Mouse (Mus musculus) heart, postnatal 0 days (tissue): Measurements from ENCODE around the gene Aurkb. TPM values are rescaled to one million over a fixed set of nuclear protein-coding genes. Genes with fewer than 3 reads are reported as not detected.

Experiments used
- ATAC-seq: fragments of 200-750 bp; cut with Nextera tagmentation; 2 replicates; pipeline ENCODE4 v1.8.0; 2017; ENCODE audit warnings: low read depth, moderate number of reproducible peaks, moderate library complexity; ENCODE audit not compliant: insufficient read depth
- DNase-seq: peaks from one replicate; pipeline ENCODE4 v3.0.0-alpha.2; 2016; ENCODE audit warnings: low spot score
- H3K27ac ChIP-seq: fragments of 300-500 bp; sonication (generic); 2 replicates; pipeline ENCODE4 v1.5.1; 2014; ENCODE audit warnings: low read depth, mild to moderate bottlenecking
- H3K27me3 ChIP-seq: fragments of 300-500 bp; sonication (generic); 2 replicates; pipeline ENCODE4 v1.6.1; 2014; ENCODE audit warnings: low read length, mixed read lengths; ENCODE audit not compliant: control insufficient read depth, insufficient read depth
- H3K36me3 ChIP-seq: fragments of 300-500 bp; sonication (generic); replicated peaks from 2 replicates; pipeline ENCODE4 v1.6.1; 2014; ENCODE audit warnings: low read length, mixed read lengths; ENCODE audit not compliant: control insufficient read depth, insufficient read depth
- H3K4me1 ChIP-seq: fragments of 300-500 bp; sonication (generic); 2 replicates; pipeline ENCODE4 v1.6.1; 2014; ENCODE audit warnings: antibody characterized with exemption; ENCODE audit not compliant: control insufficient read depth, insufficient read depth
- H3K4me2 ChIP-seq: fragments of 300-500 bp; sonication (generic); 2 replicates; pipeline ENCODE4 v1.6.1; 2014; ENCODE audit warnings: low read depth, mild to moderate bottlenecking, low read length, moderate library complexity
- H3K4me3 ChIP-seq: fragments of 300-500 bp; sonication (generic); 2 replicates; pipeline ENCODE4 v1.5.1; 2014; ENCODE audit warnings: low read depth, low read length
- H3K9ac ChIP-seq: fragments of 300-500 bp; sonication (generic); replicated peaks from 2 replicates; pipeline ENCODE4 v1.6.1; 2014; ENCODE audit warnings: low read depth, low read length, mixed read lengths
- H3K9me3 ChIP-seq: fragments of 300-500 bp; sonication (generic); replicated peaks from 2 replicates; pipeline ENCODE4 v1.6.1; 2016; ENCODE audit warnings: low read length; ENCODE audit not compliant: control insufficient read depth
- CTCF ChIP-seq: IDR thresholded peaks from 2 replicates; pipeline ENCODE4 v1.5.1; 2016; ENCODE audit warnings: antibody characterized with exemption, control low read depth, low read depth
- EP300 ChIP-seq: IDR thresholded peaks from 2 replicates; pipeline ENCODE4 v1.6.1; 2016; ENCODE audit warnings: antibody characterized with exemption, low read depth
- WGBS: fragments of 180-500 bp; shearing (Covaris S2); extraction: QIAGEN DNeasy Blood & Tissue Kit; methylation state at CpG from one replicate; pipeline ENCODE4 v1.1.7; 2014; 5-methylcytosine and 5-hydroxymethylcytosine counted together
- polyA plus RNA-seq: library from polyadenylated mRNA; unstranded; fragments of >200 nt; fragmentation: Nextera tagmentation; extraction: Ambion mirVana; gene quantifications from 2 replicates; pipeline ENCODE4 v1.2.1, GENCODE M21; 2015
- total RNA-seq: library from RNA; depleted of rRNA; stranded (reverse); fragments of >200 nt; gene quantifications from 2 replicates; pipeline ENCODE4 v1.2.3, GENCODE M21; 2014; ENCODE audit warnings: low replicate concordance

Gene Aurkb
- total and polyA plus RNA-seq, 2 experiments from 2014 or later: 19.5 to 21.4 TPM

GRCm38 (mm10) chr11:69033552-69033951, 11.9 kb upstream of the Aurkb start:
- Histone ChIP-seq H3K27ac (no peak overlapping the region), H3K36me3 (peaks cover 61% of the 10 kb centered on the region), H3K4me3 (no peak overlapping the region), H3K9me3 (no peaks in the 10 kb centered on the region), H3K4me2 (no peak overlapping the region), H3K4me1 (no peaks in the 10 kb centered on the region), H3K27me3 (no peaks in the 10 kb centered on the region), H3K9ac (no peak overlapping the region)
- WGBS: 72% methylated on average over 9 of the region's 9 CpGs
- TF ChIP-seq EP300: no peak
- TF ChIP-seq CTCF: no peak
- ATAC-seq (no peak), DNase-seq (no peak)

GRCm38 (mm10) chr11:69034585-69034984, 10.9 kb upstream of the Aurkb start:
- peaks cover 52% of the 10 kb centered on the region for H3K36me3 ChIP-seq
- no peak overlapping the region for H3K4me3 ChIP-seq
- 91% methylated on average over 3 of the region's 3 CpGs for WGBS
- H3K4me1 ChIP-seq: 0 out of 2 replicates have a peak, but pooled peaks cover 4% of the 10 kb centered on the region
- no peak overlapping the region for H3K9ac ChIP-seq
- no peaks in the 10 kb centered on the region for H3K9me3 ChIP-seq
- no peak for ATAC-seq
- DNase-seq: no peak
- H3K4me2 ChIP-seq: no peak overlapping the region
- no peak overlapping the region for H3K27ac ChIP-seq
- no peaks in the 10 kb centered on the region for H3K27me3 ChIP-seq
- TF ChIP-seq CTCF (no peak), EP300 (no peak)

GRCm38 (mm10) chr11:69035411-69035810, 10.0 kb upstream of the Aurkb start:
- Histone ChIP-seq H3K4me3 (no peak overlapping the region), H3K9ac (no peak overlapping the region), H3K27me3 (no peaks in the 10 kb centered on the region), H3K9me3 (no peaks in the 10 kb centered on the region), H3K36me3 (peaks cover 44% of the 10 kb centered on the region), H3K4me1 (0 out of 2 replicates have a peak, but pooled peaks cover 4% of the 10 kb centered on the region), H3K27ac (peak overlapping the region; percentile 67; the same call in 1 of the 2 replicates), H3K4me2 (peak overlapping the region; percentile 68; the same call in 1 of the 2 replicates)
- DNase-seq (no peak), ATAC-seq (no peak)
- TF ChIP-seq EP300 (no peak), CTCF (no peak)
- 81% methylated on average over 9 of the region's 9 CpGs for WGBS

- peaks cover 40% of the 10 kb centered on the region for H3K36me3 ChIP-seq
- H3K9me3 ChIP-seq: no peaks in the 10 kb centered on the region
- H3K27ac ChIP-seq: peak overlapping the region; percentile 67
- DNase-seq: peak; percentile 85
- no peak for TF ChIP-seq EP300
- TF ChIP-seq CTCF: peak; percentile 76
- ATAC-seq: peak; percentile 39
- 0 out of 2 replicates have a peak, but pooled peaks cover 4% of the 10 kb centered on the region for H3K4me1 ChIP-seq
- H3K4me3 ChIP-seq: peak overlapping the region; percentile 76; the same call in 1 of the 2 replicates
- no peaks in the 10 kb centered on the region for H3K27me3 ChIP-seq
- H3K4me2 ChIP-seq: peak overlapping the region; percentile 68; the same call in 1 of the 2 replicates
- WGBS: 5% methylated on average over 8 of the region's 8 CpGs
- H3K9ac ChIP-seq: no peak overlapping the region
Measured at GRCm38 (mm10) chr11:69035849-69036248, 9.6 kb upstream of the Aurkb start.

- peak overlapping the region; percentile 76 for H3K4me3 ChIP-seq
- H3K27me3 ChIP-seq: no peaks in the 10 kb centered on the region
- ATAC-seq: no peak
- DNase-seq: peak; percentile 43
- H3K4me1 ChIP-seq: 0 out of 2 replicates have a peak, but pooled peaks cover 4% of the 10 kb centered on the region
- H3K4me2 ChIP-seq: peak overlapping the region; percentile 68
- peak overlapping the region; percentile 63 for H3K9ac ChIP-seq
- TF ChIP-seq EP300 (0 out of 2 replicates have a peak, but pooled peaks have one; percentile 24), CTCF (no peak)
- H3K27ac ChIP-seq: peak overlapping the region; percentile 73
- H3K9me3 ChIP-seq: no peaks in the 10 kb centered on the region
- 10% methylated on average over 20 of the region's 20 CpGs for WGBS
- H3K36me3 ChIP-seq: peaks cover 32% of the 10 kb centered on the region
Measured at GRCm38 (mm10) chr11:69036486-69037230, 8.8 kb upstream of the Aurkb start.
